Mouse (Mus musculus) gastrocnemius, adult 8-10 months (tissue): ENCODE measurements around the gene Gorasp1. TPM values are rescaled to one million over a fixed set of nuclear protein-coding genes. Genes with fewer than 3 reads are reported as not detected.

Source experiments
- DNase-seq, 2 experiments: peaks; one replicate each; pipeline ENCODE4 v3.0.0; 2022; ENCODE audit warnings: low spot score in 2 of 2
- total RNA-seq, 4 experiments: library from RNA; stranded (reverse); gene quantifications; 2 replicates each; pipeline ENCODE4 v1.2.4; 2022

The Gorasp1 gene
- total RNA-seq, 4 experiments from 2014 or later, result 21.7 to 25.8 (median 24.7) TPM

GRCm38 (mm10) chr9:119973281-119973680, 35.9 kb upstream of the Gorasp1 start:
- no peak for DNase-seq

DNA sequence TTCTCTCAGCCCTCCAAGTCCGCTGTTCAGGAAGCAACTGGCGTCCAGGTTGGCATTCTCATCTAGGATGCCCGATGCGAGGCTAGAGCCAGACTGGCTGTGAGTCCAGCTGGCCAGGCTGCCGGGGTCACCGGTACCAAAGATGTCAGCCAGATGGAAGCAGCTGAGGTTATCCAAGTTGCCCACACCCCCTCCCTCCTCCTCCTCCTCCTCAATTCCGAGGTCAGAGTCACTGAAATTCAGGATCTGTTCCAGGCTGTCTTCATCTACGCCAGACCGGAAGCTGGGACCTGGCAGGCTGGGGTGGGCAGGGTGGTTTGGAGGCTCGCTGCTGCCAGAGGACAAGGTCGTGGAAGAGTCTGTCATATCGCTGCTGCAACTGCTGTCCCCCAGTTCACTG, 35.2 kb upstream of the Gorasp1 start:
- DNase-seq, result peak; percentile 32 to 70

DNA sequence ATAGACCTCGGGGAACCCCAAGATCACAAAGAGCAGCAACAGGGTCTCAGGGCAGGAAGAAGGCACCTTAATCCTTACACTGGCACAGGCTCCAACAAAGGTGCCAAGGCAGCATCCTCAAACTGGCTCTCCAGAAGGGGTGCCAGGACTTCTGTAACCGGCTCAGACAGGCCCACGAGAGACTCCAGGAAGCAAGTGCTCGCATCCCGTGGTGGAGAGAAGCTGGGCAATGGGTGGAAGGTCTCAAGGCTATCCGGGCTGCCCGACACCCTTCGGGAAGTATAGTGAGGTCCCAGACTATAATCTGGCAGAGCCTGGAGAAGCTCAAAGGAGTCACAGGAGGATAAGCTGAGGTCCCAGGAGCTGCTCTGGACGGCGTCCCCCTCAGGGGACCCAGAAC, 34.8 kb upstream of the Gorasp1 start:
- no peak for DNase-seq

GRCm38 (mm10) chr9:119970763-119971656, 33.6 kb upstream of the Gorasp1 start:
- DNase-seq, result no peak

DNA sequence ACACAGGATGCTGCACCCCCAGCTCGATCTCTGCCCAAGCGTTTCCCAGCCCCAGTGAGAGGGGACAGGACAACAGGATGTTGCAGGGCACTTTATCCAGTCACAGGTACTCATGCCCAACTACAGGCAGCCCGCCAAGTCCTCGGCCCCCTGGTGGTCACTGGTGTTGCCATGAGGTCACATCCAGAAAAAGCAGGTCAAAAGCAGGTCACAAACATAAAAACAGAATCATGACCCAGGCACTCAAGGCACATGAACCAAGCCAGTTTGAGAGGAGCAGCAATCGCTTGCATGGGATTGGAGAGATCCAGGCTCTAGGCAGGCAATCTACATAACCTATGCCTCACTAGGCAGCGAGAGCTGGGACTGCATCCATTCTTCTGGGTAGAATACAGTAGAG, 32.9 kb upstream of the Gorasp1 start:
- no peak for DNase-seq

DNA sequence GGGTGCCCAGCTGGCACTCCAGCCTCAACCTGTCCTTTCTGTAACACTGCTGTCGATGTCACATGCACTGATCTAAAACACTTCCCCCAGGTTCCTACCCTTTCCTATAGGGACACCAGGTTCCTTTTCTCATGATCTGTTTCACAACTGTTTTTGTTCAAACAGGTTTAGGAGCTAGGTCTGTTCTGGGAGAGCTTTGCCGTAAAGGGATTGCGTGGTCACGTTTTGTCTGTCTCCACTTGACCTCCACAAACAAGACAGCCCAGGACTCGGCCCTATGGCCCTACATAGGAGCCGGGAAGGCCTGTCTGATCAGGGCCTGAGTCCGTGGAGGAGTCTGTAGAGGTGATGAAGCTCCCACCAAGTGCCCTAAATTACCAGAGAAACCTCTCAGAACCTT, 32.4 kb upstream of the Gorasp1 start:
- no peak for DNase-seq

DNA sequence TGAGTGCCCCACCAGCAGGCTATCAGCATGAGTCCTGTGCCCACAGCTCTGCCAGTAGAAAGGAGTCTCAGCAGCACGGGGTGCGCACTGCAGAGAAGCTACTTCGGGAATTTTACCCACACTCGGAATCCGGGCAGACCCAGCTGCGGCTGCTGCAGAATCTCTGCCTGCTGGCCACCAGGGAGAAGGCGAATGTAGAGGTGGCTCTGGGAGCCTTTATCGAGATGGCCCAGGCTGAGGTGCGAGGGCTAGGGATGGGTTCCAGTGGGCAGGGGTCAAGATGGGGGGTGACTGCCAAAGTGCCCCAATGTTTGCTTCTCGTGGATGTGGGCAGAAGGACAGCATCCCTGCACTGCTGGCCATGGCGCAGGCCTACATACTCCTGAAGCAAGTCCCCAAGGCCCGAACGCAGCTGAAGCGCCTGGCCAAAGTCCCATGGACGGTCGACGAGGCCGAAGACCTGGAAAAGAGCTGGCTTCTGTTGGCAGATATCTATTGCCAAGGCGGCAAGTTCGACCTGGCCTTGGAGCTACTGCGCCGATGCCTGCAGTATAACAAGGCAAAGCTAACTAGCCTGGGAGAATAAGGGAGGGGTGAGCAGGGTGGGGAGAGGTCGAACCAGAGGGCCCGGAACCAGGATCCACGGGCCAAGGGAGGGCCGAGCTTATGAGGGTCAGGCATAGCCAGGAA, 29.0 kb upstream of the Gorasp1 start:
- DNase-seq, result no peak

DNA sequence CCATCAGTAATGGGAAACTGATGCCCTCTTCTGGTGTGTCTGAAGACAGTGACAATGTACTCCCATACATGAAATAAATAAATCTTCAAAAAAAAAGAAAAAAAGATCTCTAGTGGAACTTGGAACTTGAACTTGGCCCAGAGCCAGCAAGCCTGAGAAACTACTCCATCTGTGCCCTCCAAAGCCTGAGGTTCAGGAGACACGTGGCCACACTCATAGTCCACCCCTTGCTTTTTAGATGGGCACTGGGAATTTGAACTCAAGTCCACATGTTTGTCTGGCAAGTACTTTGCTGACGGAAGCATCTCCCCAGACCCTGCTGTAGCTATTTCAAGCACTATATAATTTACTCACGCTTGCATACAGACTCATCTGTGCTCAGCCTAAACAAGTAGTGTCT, 27.8 kb upstream of the Gorasp1 start:
- no peak for DNase-seq

GRCm38 (mm10) chr9:119964206-119964605, 26.8 kb upstream of the Gorasp1 start:
- no peak for DNase-seq

DNA sequence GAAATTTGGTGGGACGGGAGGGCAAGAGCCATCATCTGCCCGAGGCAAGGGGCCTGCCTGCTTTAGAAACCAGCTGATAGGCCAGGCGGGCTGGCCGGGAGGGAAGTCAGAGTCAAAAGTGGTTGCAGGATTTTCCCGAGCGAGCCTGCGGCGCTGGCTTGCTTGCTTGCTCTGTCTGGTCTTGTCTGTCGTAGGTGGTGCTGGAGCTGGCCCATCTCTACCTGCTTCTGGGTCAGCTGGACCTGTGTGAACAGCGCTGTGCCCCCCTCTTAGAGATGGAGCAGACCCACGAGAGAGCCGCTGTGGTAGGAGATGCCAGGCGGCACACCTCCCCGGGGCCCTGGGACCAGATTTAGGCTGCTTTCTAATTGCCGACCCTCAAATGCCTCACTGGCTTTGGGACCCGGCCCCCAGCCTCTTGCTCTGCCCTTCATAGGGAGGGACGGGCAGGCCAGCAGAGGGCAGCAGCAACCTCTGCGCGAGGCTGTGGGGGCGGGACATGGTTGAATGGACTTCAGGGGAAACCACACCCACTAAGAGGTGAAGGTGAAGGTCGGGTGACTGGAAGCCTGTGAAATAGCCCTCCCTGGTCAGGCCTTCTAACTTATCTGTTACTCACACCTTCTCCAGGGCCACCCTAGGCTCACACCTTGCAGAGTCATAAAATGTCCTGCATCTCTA, 25.8 kb upstream of the Gorasp1 start:
- DNase-seq, result no peak

DNA sequence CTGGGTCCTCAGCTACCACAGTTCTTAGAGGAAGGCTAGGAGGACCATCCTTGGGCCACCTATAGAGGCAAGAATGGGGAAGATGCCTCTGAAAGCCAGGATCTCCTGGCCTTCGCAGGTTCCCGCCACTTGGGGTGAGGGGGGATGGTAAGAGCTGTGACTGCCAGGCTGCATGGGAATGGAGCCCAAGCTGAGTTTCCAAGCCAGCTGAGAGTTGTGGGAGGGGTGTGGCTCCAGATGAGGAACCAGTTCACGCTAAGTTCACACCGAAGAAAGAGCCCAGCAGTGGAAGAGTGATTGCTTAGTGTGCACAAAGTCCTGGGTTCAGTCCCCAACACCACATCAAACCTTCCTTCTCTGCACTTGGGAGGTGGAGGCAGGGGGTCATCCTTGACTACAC, 24.9 kb upstream of the Gorasp1 start:
- DNase-seq, result no peak

- no peak for DNase-seq
Measured at GRCm38 (mm10) chr9:119958835-119959234, 21.5 kb upstream of the Gorasp1 start.

GRCm38 (mm10) chr9:119951388-119951787, 14.0 kb upstream of the Gorasp1 start:
- DNase-seq, result no peak

DNA sequence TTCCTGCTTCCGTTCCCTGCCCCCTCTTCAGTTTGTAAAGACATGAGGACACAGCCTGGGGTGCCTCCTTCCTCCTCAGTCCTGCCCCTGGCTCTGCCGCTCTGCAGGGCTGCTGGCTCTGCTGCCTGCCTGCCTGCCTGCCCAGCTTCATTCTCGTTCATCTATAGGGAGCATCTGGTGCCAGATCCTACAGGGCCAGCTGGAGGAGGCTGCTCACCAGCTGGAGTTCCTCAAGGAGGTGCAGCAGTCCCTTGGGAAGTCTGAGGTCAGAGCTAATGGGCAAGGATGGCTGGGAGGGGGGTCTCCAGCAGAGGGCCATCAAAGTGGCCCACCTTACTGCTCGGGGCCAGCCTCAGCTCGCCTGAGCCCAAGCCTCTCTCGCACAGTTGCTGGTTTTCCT, 13.1 kb upstream of the Gorasp1 start:
- no peak for DNase-seq

- no peak for DNase-seq
Measured at GRCm38 (mm10) chr9:119948804-119949203, 11.4 kb upstream of the Gorasp1 start.

DNA sequence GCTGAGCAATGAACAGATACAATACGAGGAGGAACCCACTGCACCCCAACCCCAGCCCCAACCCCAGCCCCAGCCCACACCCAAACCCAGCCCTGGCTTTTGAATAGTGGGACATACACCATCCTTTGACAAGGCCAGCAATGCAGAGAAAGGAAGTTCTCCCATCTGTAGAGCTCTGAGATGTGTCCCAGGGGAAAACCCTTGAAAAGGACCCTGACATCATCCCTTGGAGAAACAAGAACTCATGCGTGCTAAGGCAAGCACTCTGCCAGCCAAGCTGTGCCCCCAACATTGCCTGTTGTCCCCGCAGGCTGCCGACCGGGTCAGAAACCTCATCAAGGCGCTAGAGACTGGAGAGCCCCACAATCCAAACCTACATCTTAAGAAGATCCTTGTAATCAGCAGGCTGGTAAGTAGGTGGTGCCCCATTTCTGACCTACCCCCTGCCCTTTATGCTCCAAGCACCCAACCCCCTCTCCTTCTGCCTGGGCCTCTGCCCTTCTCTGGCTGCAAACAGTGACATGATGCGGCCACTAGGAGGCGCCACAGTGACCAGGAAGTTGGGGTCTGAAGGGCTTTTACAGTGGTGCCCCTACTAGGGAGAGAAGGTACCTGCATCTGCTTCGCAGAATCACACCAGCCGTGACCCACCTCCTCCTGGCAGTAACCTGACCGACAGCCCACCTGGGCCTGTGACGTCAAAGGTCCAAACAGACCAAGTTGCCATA, 8.0 kb upstream of the Gorasp1 start:
- DNase-seq, result no peak

DNA sequence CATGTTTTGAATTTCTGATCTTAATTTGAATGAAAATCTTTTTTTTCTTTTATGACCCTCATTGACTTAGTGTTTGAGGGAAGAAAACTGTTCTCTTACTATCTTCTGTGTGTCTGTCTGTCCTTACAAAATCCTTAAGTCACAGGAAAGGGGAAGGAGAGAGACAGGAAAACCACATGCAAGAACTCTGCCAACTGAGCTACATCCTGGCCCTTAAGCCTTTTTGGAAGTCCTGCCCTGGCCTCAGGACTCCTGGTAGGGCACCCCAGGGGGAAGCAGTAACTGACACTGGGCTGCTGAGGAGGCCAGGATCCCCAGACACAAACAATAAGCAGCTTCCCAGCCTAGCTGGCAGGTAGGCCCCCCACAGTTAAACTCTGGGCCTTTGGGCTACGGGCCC, 6.0 kb upstream of the Gorasp1 start:
- DNase-seq, result no peak

DNA sequence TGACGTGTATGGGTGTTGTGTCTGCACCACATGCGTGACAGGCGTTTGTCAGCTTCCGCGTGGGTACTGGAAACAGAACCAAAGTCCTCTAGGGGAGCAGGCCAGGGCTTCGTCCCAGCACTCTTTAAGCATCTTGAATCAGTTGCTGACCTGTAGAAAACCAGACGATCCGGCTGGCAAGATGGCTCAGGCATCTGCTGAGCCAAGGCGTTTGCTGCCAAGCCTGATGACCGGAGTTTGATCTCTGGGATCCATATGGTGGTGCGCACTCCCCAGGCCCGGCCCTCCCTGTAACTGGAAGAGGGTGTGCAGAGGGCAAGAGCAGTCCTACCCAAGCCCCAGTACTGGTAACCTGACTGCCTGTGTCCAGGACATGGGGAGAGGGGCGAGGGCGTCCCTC, 4.5 kb upstream of the Gorasp1 start:
- DNase-seq, result no peak

DNA sequence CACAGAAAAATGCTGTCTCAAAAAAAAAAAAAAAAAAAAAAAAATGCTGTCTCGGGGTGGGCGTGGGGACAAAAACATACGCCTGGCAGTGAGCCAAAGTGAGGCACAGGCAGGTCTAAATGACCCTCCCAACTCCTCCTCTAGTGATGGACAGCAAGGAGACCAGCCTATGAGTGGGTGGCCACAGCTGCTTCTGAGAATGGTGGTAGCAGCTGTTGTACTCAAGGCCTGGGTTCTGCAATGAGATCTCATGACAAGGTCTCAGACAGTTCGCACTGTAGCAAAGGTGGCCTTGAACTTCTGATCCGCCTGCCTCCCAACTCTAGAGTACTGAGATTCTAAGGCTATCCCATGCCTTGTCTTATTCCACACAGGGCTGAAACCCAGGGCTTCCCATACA, 4.0 kb upstream of the Gorasp1 start:
- no peak for DNase-seq

GRCm38 (mm10) chr9:119939646-119940045, 2.3 kb upstream of the Gorasp1 start:
- DNase-seq, result no peak

- DNase-seq, result no peak
Measured at GRCm38 (mm10) chr9:119938496-119938895, 1.1 kb upstream of the Gorasp1 start.

GRCm38 (mm10) chr9:119933675-119934074, 3.7 kb downstream of the Gorasp1 start:
- no peak for DNase-seq
